Mouse (Mus musculus) heart, embryonic 16.5 days (tissue): ENCODE measurements at regions not wholly inside any gene's neighbourhood (a gene's known extent, or its start where the extent isn't known, plus 50 kb on each side); places are given as distances from the start of the nearest gene placed in this dataset.

Source experiments
- ATAC-seq: fragments of 200-750 bp; cut with Nextera tagmentation; replicated peaks from 2 replicates; pipeline ENCODE4 v1.8.0; 2017; ENCODE audit warnings: moderate number of reproducible peaks; ENCODE audit not compliant: insufficient read depth, low FRiP score; ENCODE audit errors: extremely low read depth
- H3K27ac ChIP-seq: fragments of 300-500 bp; sonication (generic); 2 replicates; pipeline ENCODE4 v1.5.1; 2014; ENCODE audit warnings: mild to moderate bottlenecking, low read length, control low read depth, moderate library complexity
- H3K27me3 ChIP-seq: fragments of 300-500 bp; sonication (generic); 2 replicates; pipeline ENCODE4 v1.6.1; 2014; ENCODE audit warnings: low read length, mixed read lengths; ENCODE audit not compliant: control insufficient read depth, insufficient read depth
- H3K36me3 ChIP-seq: fragments of 300-500 bp; sonication (generic); 2 replicates; pipeline ENCODE4 v1.6.1; 2014; ENCODE audit not compliant: control insufficient read depth, insufficient read depth
- H3K4me1 ChIP-seq: fragments of 300-500 bp; sonication (generic); 2 replicates; pipeline ENCODE4 v1.6.1; 2014; ENCODE audit warnings: low read length, mixed read lengths; ENCODE audit not compliant: control insufficient read depth, insufficient read depth
- H3K4me2 ChIP-seq: fragments of 300-500 bp; sonication (generic); 2 replicates; pipeline ENCODE4 v1.6.1; 2014; ENCODE audit warnings: low read depth, mild to moderate bottlenecking, control low read depth, low read length
- H3K4me3 ChIP-seq: fragments of 300-500 bp; sonication (generic); 2 replicates; pipeline ENCODE4 v1.5.1; 2014; ENCODE audit warnings: mild to moderate bottlenecking, control low read depth, low read length
- H3K9ac ChIP-seq: fragments of 300-500 bp; sonication (generic); 2 replicates; pipeline ENCODE4 v1.6.1; 2014; ENCODE audit warnings: low read length, control low read depth
- H3K9me3 ChIP-seq: fragments of 300-500 bp; sonication (generic); replicated peaks from 2 replicates; pipeline ENCODE4 v1.6.1; 2016; ENCODE audit warnings: low read length; ENCODE audit not compliant: control insufficient read depth
- WGBS: fragments of 180-500 bp; shearing (Covaris S2); extraction: QIAGEN DNeasy Blood & Tissue Kit; methylation state at CpG from one replicate; pipeline ENCODE4 v1.1.7; 2014; 5-methylcytosine and 5-hydroxymethylcytosine counted together

- Histone ChIP-seq H3K4me3 (no peak overlapping the region), H3K9ac (no peak overlapping the region), H3K9me3 (no peaks in the 10 kb centered on the region), H3K36me3 (no peaks in the 10 kb centered on the region), H3K27me3 (no peaks in the 10 kb centered on the region), H3K27ac (no peak overlapping the region), H3K4me2 (no peak overlapping the region), H3K4me1 (no peaks in the 10 kb centered on the region)
- no peak for ATAC-seq
- 67% methylated on average over 3 of the region's 3 CpGs for WGBS
These were observed 457.2 kb upstream of the Nova1 start for GRCm38 (mm10) chr12:47275904-47276303.

GRCm38 (mm10) chr12:47272309-47272708, 453.6 kb upstream of the Nova1 start:
- 60% methylated on average over 2 of the region's 2 CpGs for WGBS
- Histone ChIP-seq H3K9me3 (no peaks in the 10 kb centered on the region), H3K27ac (no peak overlapping the region), H3K36me3 (no peaks in the 10 kb centered on the region), H3K4me2 (no peak overlapping the region), H3K9ac (no peak overlapping the region), H3K27me3 (no peaks in the 10 kb centered on the region), H3K4me3 (no peak overlapping the region), H3K4me1 (no peaks in the 10 kb centered on the region)
- no peak for ATAC-seq

GRCm38 (mm10) chr12:47264118-47264517, 445.4 kb upstream of the Nova1 start:
- Histone ChIP-seq H3K4me3 (no peak overlapping the region), H3K9ac (no peak overlapping the region), H3K27ac (no peak overlapping the region), H3K27me3 (no peaks in the 10 kb centered on the region), H3K9me3 (no peaks in the 10 kb centered on the region), H3K4me2 (no peak overlapping the region), H3K4me1 (no peaks in the 10 kb centered on the region), H3K36me3 (no peaks in the 10 kb centered on the region)
- ATAC-seq = no peak
- WGBS = 52% methylated on average over 1 of the region's 1 CpGs

GRCm38 (mm10) chr12:47263408-47263807, 444.7 kb upstream of the Nova1 start:
- no peak overlapping the region for H3K4me3 ChIP-seq
- WGBS = 37% methylated on average over 1 of the region's 1 CpGs
- no peak for ATAC-seq

GRCm38 (mm10) chr12:47252306-47252705, 433.6 kb upstream of the Nova1 start:
- Histone ChIP-seq H3K36me3 (no peaks in the 10 kb centered on the region), H3K9me3 (no peaks in the 10 kb centered on the region), H3K4me1 (no peaks in the 10 kb centered on the region), H3K4me3 (no peak overlapping the region), H3K9ac (no peak overlapping the region), H3K4me2 (no peak overlapping the region), H3K27me3 (no peaks in the 10 kb centered on the region), H3K27ac (no peak overlapping the region)
- no peak for ATAC-seq

More at GRCm38 (mm10) chr12:47263408-47263807, 444.7 kb upstream of the Nova1 start:
- H3K27ac ChIP-seq = no peak overlapping the region
- no peaks in the 10 kb centered on the region for H3K27me3 ChIP-seq
- H3K36me3 ChIP-seq = no peaks in the 10 kb centered on the region
- no peak overlapping the region for H3K9ac ChIP-seq
- no peaks in the 10 kb centered on the region for H3K9me3 ChIP-seq
- H3K4me2 ChIP-seq = no peak overlapping the region
- H3K4me1 ChIP-seq = no peaks in the 10 kb centered on the region

GRCm38 (mm10) chr12:47243623-47244514, 425.1 kb upstream of the Nova1 start:
- no peaks in the 10 kb centered on the region for H3K4me1 ChIP-seq
- H3K9me3 ChIP-seq = no peaks in the 10 kb centered on the region
- no peak overlapping the region for H3K27ac ChIP-seq
- H3K27me3 ChIP-seq = no peaks in the 10 kb centered on the region
- H3K9ac ChIP-seq = no peak overlapping the region
- H3K4me3 ChIP-seq = no peak overlapping the region
- no peak for ATAC-seq
- no peak overlapping the region for H3K4me2 ChIP-seq
- no peaks in the 10 kb centered on the region for H3K36me3 ChIP-seq
- 55% methylated on average over 3 of the region's 3 CpGs for WGBS

- H3K36me3 ChIP-seq = no peaks in the 10 kb centered on the region
- WGBS = 41% methylated on average over 4 of the region's 4 CpGs
- no peaks in the 10 kb centered on the region for H3K27me3 ChIP-seq
- no peaks in the 10 kb centered on the region for H3K4me1 ChIP-seq
- H3K4me3 ChIP-seq = no peak overlapping the region
- no peaks in the 10 kb centered on the region for H3K9me3 ChIP-seq
- H3K27ac ChIP-seq = no peak overlapping the region
- no peak for ATAC-seq
- no peak overlapping the region for H3K9ac ChIP-seq
- H3K4me2 ChIP-seq = no peak overlapping the region
These were observed 401.3 kb upstream of the Nova1 start for GRCm38 (mm10) chr12:47220016-47220415.

- no peak overlapping the region for H3K27ac ChIP-seq
- no peak overlapping the region for H3K9ac ChIP-seq
- H3K4me2 ChIP-seq = no peak overlapping the region
- H3K9me3 ChIP-seq = no peaks in the 10 kb centered on the region
- no peaks in the 10 kb centered on the region for H3K36me3 ChIP-seq
- H3K4me1 ChIP-seq = no peaks in the 10 kb centered on the region
- ATAC-seq = no peak
- no peak overlapping the region for H3K4me3 ChIP-seq
- no peaks in the 10 kb centered on the region for H3K27me3 ChIP-seq
- 35% methylated on average over 2 of the region's 2 CpGs for WGBS
These were observed 400.6 kb upstream of the Nova1 start for GRCm38 (mm10) chr12:47219340-47219739.

- H3K4me1 ChIP-seq = no peaks in the 10 kb centered on the region
- H3K27me3 ChIP-seq = no peaks in the 10 kb centered on the region
- WGBS = 72% methylated on average over 4 of the region's 4 CpGs
- ATAC-seq = no peak
- H3K9ac ChIP-seq = no peak overlapping the region
- H3K4me3 ChIP-seq = no peak overlapping the region
- no peak overlapping the region for H3K27ac ChIP-seq
- no peaks in the 10 kb centered on the region for H3K36me3 ChIP-seq
- H3K9me3 ChIP-seq = no peaks in the 10 kb centered on the region
- H3K4me2 ChIP-seq = no peak overlapping the region
These were observed 392.8 kb upstream of the Nova1 start for GRCm38 (mm10) chr12:47211417-47212104.
